Mouse (Mus musculus) ovary, postnatal 36 days (tissue): ENCODE results near the gene Il23r.

Experiments
- DNase-seq: peaks from one replicate; pipeline ENCODE4 v3.0.0; 2022; ENCODE audit warnings: low spot score, mixed read lengths

Il23r gene

GRCm38 (mm10) chr6:67431808-67432207 is 59.8 kb downstream of the Il23r start:
- no peak for DNase-seq

DNA sequence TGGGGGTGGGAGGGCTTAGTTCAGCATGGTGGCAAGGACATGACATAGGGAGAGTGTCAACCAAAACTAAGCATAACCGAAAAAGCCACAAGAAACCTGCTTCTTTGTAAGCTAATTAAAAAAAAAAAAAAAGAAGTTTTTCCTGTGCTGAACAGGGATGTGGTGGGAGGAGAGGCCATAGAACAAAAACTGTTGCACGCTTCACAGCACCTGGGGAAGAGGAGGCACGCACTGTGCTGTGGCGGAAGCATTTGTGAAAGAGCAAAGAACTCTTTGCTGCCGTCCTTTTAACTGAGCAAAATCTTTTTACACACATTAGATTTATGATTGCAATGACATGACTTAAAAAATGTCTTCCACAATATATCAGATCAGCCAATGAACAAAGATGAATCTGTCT is 69.9 kb downstream of the Il23r start:
- DNase-seq: no peak

DNA sequence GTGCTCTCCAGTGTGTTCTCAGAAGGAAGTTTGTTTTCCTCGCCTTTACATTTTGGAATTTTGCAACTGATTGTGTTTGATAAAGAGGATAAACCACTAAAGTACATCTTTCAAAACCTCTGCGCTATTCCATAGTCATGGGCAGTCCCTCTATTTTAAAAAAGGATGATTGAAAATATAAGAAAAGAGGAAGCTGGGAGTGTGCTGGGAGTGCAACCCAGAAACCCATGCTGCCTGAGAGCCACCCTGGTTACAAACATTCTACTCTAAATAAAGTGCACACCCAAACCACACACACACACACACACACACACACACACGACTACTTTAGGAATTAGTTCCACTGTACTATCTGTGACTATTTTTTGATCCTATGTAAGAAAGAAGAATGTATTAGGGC is 75.1 kb downstream of the Il23r start:
- no peak for DNase-seq

DNA sequence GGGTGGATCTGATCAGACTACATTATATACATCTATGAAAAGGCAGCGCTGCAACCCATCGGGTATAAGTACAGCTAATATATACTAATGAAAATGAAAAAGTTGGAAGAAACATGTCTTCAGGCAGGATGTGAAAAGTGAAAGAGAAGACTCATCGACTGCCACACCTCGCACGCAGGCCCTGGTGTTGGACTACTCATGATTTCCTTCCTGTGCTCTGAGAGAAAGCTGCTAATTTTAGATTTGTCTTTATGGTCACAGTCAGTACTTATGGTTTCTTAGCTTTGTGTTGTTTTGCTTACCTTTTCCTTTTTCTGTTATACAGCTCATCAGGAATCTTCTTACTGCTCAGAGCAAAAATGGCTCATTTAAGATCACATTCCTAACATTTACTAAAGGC is 76.4 kb downstream of the Il23r start:
- DNase-seq: no peak

DNA sequence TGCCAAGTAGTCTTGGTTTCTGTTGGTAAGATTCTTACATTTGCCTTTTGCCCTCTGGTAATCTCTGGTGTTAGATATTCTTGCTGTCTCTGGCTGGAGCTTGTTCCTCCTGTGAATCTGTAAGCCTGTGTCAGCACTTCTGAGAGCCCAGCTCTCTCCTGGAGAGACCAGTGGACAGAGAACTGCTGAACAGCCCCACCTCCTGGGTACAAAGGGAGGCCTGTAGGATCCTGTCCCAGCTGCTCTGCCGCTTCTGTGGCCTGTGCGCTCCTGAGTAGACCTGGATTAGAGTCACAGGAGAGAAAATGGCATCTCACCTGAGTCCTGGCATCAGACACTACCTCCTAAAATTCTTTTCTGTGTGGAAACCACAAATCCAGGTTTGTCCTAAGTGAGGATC is 78.3 kb downstream of the Il23r start:
- DNase-seq: no peak

DNA sequence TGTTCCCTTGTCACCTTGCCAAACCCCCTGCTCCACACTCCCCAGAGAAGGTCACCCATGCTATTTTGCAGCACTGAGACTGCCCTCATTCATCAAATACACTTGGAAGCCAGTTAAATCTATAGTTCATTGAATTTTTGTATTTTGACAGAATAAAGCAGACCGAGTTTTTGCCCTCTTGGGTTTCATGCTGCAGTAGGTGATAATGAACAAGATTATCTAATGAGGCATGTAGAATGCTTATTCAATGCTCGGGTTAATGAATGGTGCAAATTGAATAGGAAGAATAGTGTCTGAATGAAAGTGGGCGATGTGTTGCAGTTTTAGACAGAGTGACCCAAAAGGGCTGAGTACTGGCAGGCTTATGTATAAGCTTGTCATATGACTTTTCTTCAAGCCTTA is 86.4 kb downstream of the Il23r start:
- no peak for DNase-seq

- DNase-seq: no peak
These were observed 92.1 kb downstream of the Il23r start for GRCm38 (mm10) chr6:67399551-67399950.

- DNase-seq: peak; percentile 4
These were observed 115.7 kb downstream of the Il23r start, which contains the start of gene Il12rb2 for GRCm38 (mm10) chr6:67375982-67376391. TSS of gene Il12rb2 (minus strand) at chr6:67376188.
